Mouse (Mus musculus) embryonic facial prominence, embryonic 14.5 days (tissue): ENCODE measurements around the gene Tmco1. TPM values are rescaled to one million over a fixed set of nuclear protein-coding genes. Genes with fewer than 3 reads are reported as not detected.

Experiments
- ATAC-seq: fragments of 200-750 bp; cut with Nextera tagmentation; 2 replicates; pipeline ENCODE4 v1.8.0; 2017; ENCODE audit warnings: low read depth, moderate number of reproducible peaks, moderate TSS enrichment
- DNase-seq: peaks from one replicate; pipeline ENCODE4 v3.0.0-alpha.2; 2015; ENCODE audit warnings: low spot score
- H3K27ac ChIP-seq: fragments of 300-500 bp; sonication (generic); replicated peaks from 2 replicates; pipeline ENCODE4 v1.5.1; 2014; ENCODE audit warnings: low read depth, mild to moderate bottlenecking, low read length, moderate library complexity
- H3K27me3 ChIP-seq: fragments of 300-500 bp; sonication (generic); replicated peaks from 2 replicates; pipeline ENCODE4 v1.6.1; 2014; ENCODE audit warnings: low read length; ENCODE audit not compliant: control insufficient read depth, insufficient read depth
- H3K36me3 ChIP-seq: fragments of 300-500 bp; sonication (generic); 2 replicates; pipeline ENCODE4 v1.6.1; 2014; ENCODE audit warnings: low read length, mixed read lengths; ENCODE audit not compliant: control insufficient read depth, insufficient read depth
- H3K4me1 ChIP-seq: fragments of 300-500 bp; sonication (generic); 2 replicates; pipeline ENCODE4 v1.6.1; 2014; ENCODE audit warnings: antibody characterized with exemption, low read length; ENCODE audit not compliant: control insufficient read depth, insufficient read depth
- H3K4me2 ChIP-seq: fragments of 300-500 bp; sonication (generic); 2 replicates; pipeline ENCODE4 v1.6.1; 2014; ENCODE audit warnings: low read depth, mild to moderate bottlenecking, low read length, moderate library complexity, mixed read lengths
- H3K4me3 ChIP-seq: fragments of 300-500 bp; sonication (generic); 2 replicates; pipeline ENCODE4 v1.5.1; 2014; ENCODE audit warnings: low read depth, mild to moderate bottlenecking, low read length
- H3K9ac ChIP-seq: fragments of 300-500 bp; sonication (generic); 2 replicates; pipeline ENCODE4 v1.6.1; 2014; ENCODE audit warnings: low read depth, mild to moderate bottlenecking, low read length, moderate library complexity, mixed read lengths
- H3K9me3 ChIP-seq: fragments of 300-500 bp; sonication (generic); 2 replicates; pipeline ENCODE4 v1.6.1; 2016; ENCODE audit warnings: low read length; ENCODE audit not compliant: control insufficient read depth
- WGBS: fragments of 180-500 bp; shearing (Covaris S2); extraction: QIAGEN DNeasy Blood & Tissue Kit; methylation state at CpG from one replicate; pipeline ENCODE4 v1.1.7; 2014; 5-methylcytosine and 5-hydroxymethylcytosine counted together
- polyA plus RNA-seq: library from polyadenylated mRNA; unstranded; fragments of >200 nt; fragmentation: Nextera tagmentation; extraction: Ambion mirVana; gene quantifications from 2 replicates; pipeline ENCODE4 v1.2.1, GENCODE M21; 2014

The Tmco1 gene
- polyA plus RNA-seq, 1 experiment from 2014 or later, result 90.0 TPM

- under 1% methylated on average over 51 of the region's 55 CpGs for WGBS
- Histone ChIP-seq H3K4me3 (peak within 1 kb of the TSS; percentile 71), H3K36me3 (peaks cover 14% of the 10 kb centered on the region; the same call in 1 of the 2 replicates), H3K27ac (peak within 1 kb of the TSS; percentile 80), H3K9me3 (no peaks in the 10 kb centered on the region), H3K9ac (peak within 1 kb of the TSS; percentile 77), H3K27me3 (no peaks in the 10 kb centered on the region), H3K4me2 (peak within 1 kb of the TSS; percentile 62), H3K4me1 (no peaks in the 10 kb centered on the region)
- peak; percentile 96 for ATAC-seq
- DNase-seq, result peak; percentile 92
Measured at GRCm38 (mm10) chr1:167349815-167350596, 41.8 kb downstream of the Tmco1 start, which contains the start of gene Aldh9a1. Aldh9a1 (plus strand) TSS chr1:167349991.

- H3K4me3 ChIP-seq, result peak overlapping the region; percentile 71
- 26% methylated on average over 13 of the region's 13 CpGs for WGBS
Measured at GRCm38 (mm10) chr1:167350597-167351415, 42.6 kb downstream of the Tmco1 start.

GRCm38 (mm10) chr1:167352403-167352802 lies 44.2 kb downstream of the Tmco1 start:
- H3K9ac ChIP-seq, result no peak overlapping the region
- H3K9me3 ChIP-seq, result no peaks in the 10 kb centered on the region
- peaks cover 37% of the 10 kb centered on the region for H3K36me3 ChIP-seq
- no peaks in the 10 kb centered on the region for H3K4me1 ChIP-seq
- H3K4me3 ChIP-seq, result no peak overlapping the region
- 83% methylated on average over 14 of the region's 14 CpGs for WGBS
- ATAC-seq (no peak), DNase-seq (no peak)
- H3K4me2 ChIP-seq, result no peak overlapping the region
- H3K27ac ChIP-seq, result no peak overlapping the region
- no peaks in the 10 kb centered on the region for H3K27me3 ChIP-seq

More at GRCm38 (mm10) chr1:167350597-167351415, 42.6 kb downstream of the Tmco1 start:
- Histone ChIP-seq H3K4me1 (no peaks in the 10 kb centered on the region), H3K9me3 (no peaks in the 10 kb centered on the region), H3K27ac (no peak overlapping the region), H3K9ac (peak overlapping the region; percentile 77), H3K36me3 (peaks cover 21% of the 10 kb centered on the region; the same call in 1 of the 2 replicates), H3K27me3 (no peaks in the 10 kb centered on the region), H3K4me2 (peak overlapping the region; percentile 62)
- ATAC-seq (no peak), DNase-seq (no peak)

GRCm38 (mm10) chr1:167357387-167357786 lies 49.2 kb downstream of the Tmco1 start:
- WGBS, result 97% methylated on average over 9 of the region's 9 CpGs
- H3K4me2 ChIP-seq, result no peak overlapping the region
- peaks cover 68% of the 10 kb centered on the region for H3K36me3 ChIP-seq
- H3K27ac ChIP-seq, result no peak overlapping the region
- no peaks in the 10 kb centered on the region for H3K27me3 ChIP-seq
- H3K4me1 ChIP-seq, result no peaks in the 10 kb centered on the region
- no peak overlapping the region for H3K4me3 ChIP-seq
- DNase-seq (no peak), ATAC-seq (no peak)
- H3K9ac ChIP-seq, result no peak overlapping the region
- no peaks in the 10 kb centered on the region for H3K9me3 ChIP-seq

DNA sequence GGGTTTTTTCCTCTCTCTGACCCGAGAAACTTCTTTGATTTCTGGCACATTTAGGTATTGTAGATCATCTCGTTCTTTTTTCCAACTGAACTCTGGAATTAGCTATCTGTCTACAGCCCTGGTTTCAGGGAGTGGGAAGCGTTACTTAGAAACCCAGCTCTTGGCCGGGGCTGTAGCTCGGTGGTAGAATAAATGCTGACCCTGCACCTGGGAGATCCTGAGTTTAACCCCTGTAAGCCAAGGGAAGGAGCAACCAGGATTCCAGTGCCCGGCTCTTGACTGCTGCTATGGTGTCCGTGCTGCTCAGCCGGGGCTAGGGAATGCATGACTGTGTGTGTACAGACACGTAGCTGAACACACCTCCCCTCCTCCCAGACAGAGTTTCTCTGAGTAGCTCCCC lies 50.6 kb downstream of the Tmco1 start:
- no peaks in the 10 kb centered on the region for H3K27me3 ChIP-seq
- no peaks in the 10 kb centered on the region for H3K9me3 ChIP-seq
- peaks cover 66% of the 10 kb centered on the region for H3K36me3 ChIP-seq
- H3K4me2 ChIP-seq, result no peak overlapping the region
- WGBS, result 82% methylated on average over 9 of the region's 9 CpGs
- H3K4me3 ChIP-seq, result no peak overlapping the region
- ATAC-seq (no peak), DNase-seq (no peak)
- no peak overlapping the region for H3K27ac ChIP-seq
- no peaks in the 10 kb centered on the region for H3K4me1 ChIP-seq
- H3K9ac ChIP-seq, result no peak overlapping the region

- H3K36me3 ChIP-seq, result peaks cover 58% of the 10 kb centered on the region
- WGBS, result 84% methylated on average over 4 of the region's 4 CpGs
- H3K27me3 ChIP-seq, result no peaks in the 10 kb centered on the region
- no peak overlapping the region for H3K4me3 ChIP-seq
- H3K9me3 ChIP-seq, result no peaks in the 10 kb centered on the region
- H3K9ac ChIP-seq, result no peak overlapping the region
- no peak overlapping the region for H3K4me2 ChIP-seq
- DNase-seq (no peak), ATAC-seq (no peak)
- no peak overlapping the region for H3K27ac ChIP-seq
- no peaks in the 10 kb centered on the region for H3K4me1 ChIP-seq
Measured at GRCm38 (mm10) chr1:167360268-167360667, 52.1 kb downstream of the Tmco1 start.

- no peaks in the 10 kb centered on the region for H3K9me3 ChIP-seq
- ATAC-seq (no peak), DNase-seq (no peak)
- no peak overlapping the region for H3K4me2 ChIP-seq
- H3K4me3 ChIP-seq, result no peak overlapping the region
- peaks cover 54% of the 10 kb centered on the region for H3K36me3 ChIP-seq
- 0 out of 2 replicates have a peak overlapping the region, but pooled peaks have one; percentile 14 for H3K9ac ChIP-seq
- no peak overlapping the region for H3K27ac ChIP-seq
- WGBS, result 80% methylated on average over 4 of the region's 4 CpGs
- H3K4me1 ChIP-seq, result no peaks in the 10 kb centered on the region
- H3K27me3 ChIP-seq, result no peaks in the 10 kb centered on the region
Measured at GRCm38 (mm10) chr1:167362819-167363218, 54.6 kb downstream of the Tmco1 start.

DNA sequence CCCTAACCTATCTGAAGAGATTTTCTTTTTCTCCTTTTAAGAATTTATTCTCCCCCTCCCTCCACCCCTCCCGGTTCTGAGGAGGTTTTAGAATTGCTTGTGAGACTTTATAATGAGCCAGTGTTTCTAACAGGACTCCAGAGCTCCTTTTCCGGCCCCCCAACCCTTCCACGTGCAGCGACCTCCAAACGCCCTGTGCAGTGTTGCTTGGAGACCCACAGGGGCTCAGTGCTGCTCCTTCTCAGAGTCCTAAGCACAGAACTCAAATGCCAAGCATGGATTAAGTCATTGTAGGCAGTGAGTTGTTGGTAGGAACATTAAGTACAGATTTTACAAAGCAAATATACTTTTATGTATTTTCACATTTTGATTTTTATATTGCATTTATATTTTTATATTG lies 55.1 kb downstream of the Tmco1 start:
- Histone ChIP-seq H3K9me3 (no peaks in the 10 kb centered on the region), H3K36me3 (peaks cover 54% of the 10 kb centered on the region), H3K27ac (no peak overlapping the region), H3K27me3 (no peaks in the 10 kb centered on the region), H3K4me2 (no peak overlapping the region), H3K9ac (no peak overlapping the region), H3K4me3 (no peak overlapping the region), H3K4me1 (no peaks in the 10 kb centered on the region)
- DNase-seq, result no peak
- 70% methylated on average over 5 of the region's 5 CpGs for WGBS
- ATAC-seq, result no peak
